ENCODE assay signal across 41 mouse cellular contexts in genomic region chr11:100191820-100192219, GRCm38 (mm10). TPM values are rescaled to one million over a fixed set of nuclear protein-coding genes. Genes with fewer than 3 reads are reported as not detected.
"Had no signal": no experiment of that assay in that cellular context is flagged by ENCODE, and none has a peak within 500 bp of the region (broad histone marks: within the 10 kb centered on the region; RNA-seq: fewer than 3 reads in every experiment).

No protein-coding gene starts in this region.

- ATAC-seq: hindbrain, embryonic 16.5 days; hindbrain, postnatal 0 days; inflammation-experienced regulatory T-cells, adult 6 months; intestine, embryonic 15.5 days; intestine, embryonic 16.5 days; intestine, postnatal 0 days had no signal

- DNase-seq: heart, postnatal 10 days; heart, postnatal 14 days; heart, postnatal 36 days; heart, postnatal 4 days; kidney, adult 11 months; kidney, adult 18-20 months; kidney, adult 2 months; kidney, adult 8-10 months; kidney, adult 9 months; kidney, postnatal 10 days; kidney, postnatal 14 days; kidney, postnatal 25 days; kidney, postnatal 36 days; kidney, postnatal 4 days; layer of hippocampus, adult 9-11 months; layer of hippocampus, postnatal 36 days had no signal

RNA-seq across cellular contexts. Expression of gene Krt9, which starts 1.2 kb away (rescaled TPM):
- polyA plus RNA-seq: heart, embryonic 11.5 days; heart, embryonic 12.5 days; heart, embryonic 13.5 days; heart, embryonic 14.5 days; heart, embryonic 15.5 days; heart, embryonic 16.5 days; heart, postnatal 0 days; hindbrain, embryonic 10.5 days; hindbrain, embryonic 11.5 days; hindbrain, embryonic 13.5 days; hindbrain, embryonic 14.5 days; hindbrain, embryonic 15.5 days; inflammation-experienced regulatory T-cells, adult 6 months; intestine, embryonic 14.5 days; intestine, embryonic 15.5 days; intestine, embryonic 16.5 days; intestine, postnatal 0 days; kidney, adult 2 months; kidney, embryonic 14.5 days; kidney, embryonic 15.5 days; kidney, embryonic 16.5 days; kidney, postnatal 0 days; large intestine, adult 2 months had no signal

RNA-seq across cellular contexts. Expression of gene Krt14, which starts 15.5 kb away (rescaled TPM):
- polyA plus RNA-seq: inflammation-experienced regulatory T-cells, adult 6 months; kidney, embryonic 14.5 days had no signal

RNA-seq across cellular contexts. Expression of gene Krt19, which starts 43.4 kb away (rescaled TPM):
- polyA plus RNA-seq: inflammation-experienced regulatory T-cells, adult 6 months had no signal

RNA-seq across cellular contexts. Expression of gene Krt15, which starts 56.1 kb away (rescaled TPM):
- polyA plus RNA-seq: inflammation-experienced regulatory T-cells, adult 6 months had no signal

RNA-seq across cellular contexts. Expression of gene Krt16, which starts 56.9 kb away (rescaled TPM):
- polyA plus RNA-seq: heart, embryonic 11.5 days; heart, embryonic 12.5 days; heart, embryonic 13.5 days; heart, embryonic 14.5 days; heart, embryonic 15.5 days; heart, postnatal 0 days; hindbrain, embryonic 10.5 days; hindbrain, embryonic 11.5 days; hindbrain, embryonic 12.5 days; hindbrain, embryonic 13.5 days; hindbrain, embryonic 14.5 days; hindbrain, embryonic 15.5 days; hindbrain, embryonic 16.5 days; hindbrain, postnatal 0 days; inflammation-experienced regulatory T-cells, adult 6 months; intestine, embryonic 14.5 days; intestine, embryonic 15.5 days; intestine, embryonic 16.5 days; intestine, postnatal 0 days; kidney, adult 2 months; kidney, embryonic 14.5 days; kidney, embryonic 16.5 days; kidney, postnatal 0 days had no signal
